Mouse (Mus musculus): ENCODE results near the gene Tjp1.

Gene Tjp1

GRCm38 (mm10) chr7:65527071-65528007, at the start of gene Tjp1:
Gene Tjp1, minus strand, starts transcription at chr7:65527781.
- peak; percentile 73 for ATAC-seq (ENCODE audit: insufficient number of reproducible peaks, low FRiP score, low TSS enrichment)

- peak; percentile 36; the same call in 1 of the 2 replicates for ATAC-seq (ENCODE audit: insufficient number of reproducible peaks, low FRiP score, low TSS enrichment)
Measured at GRCm38 (mm10) chr7:65577118-65577517, 49.5 kb upstream of the Tjp1 start.

- no peak for ATAC-seq (ENCODE audit: insufficient number of reproducible peaks, low FRiP score, low TSS enrichment)
Measured at GRCm38 (mm10) chr7:65572731-65573130, 45.1 kb upstream of the Tjp1 start.

GRCm38 (mm10) chr7:65570691-65571090, 43.1 kb upstream of the Tjp1 start:
- no peak for ATAC-seq (ENCODE audit: insufficient number of reproducible peaks, low FRiP score, low TSS enrichment)

GRCm38 (mm10) chr7:65555996-65556395, 28.4 kb upstream of the Tjp1 start:
- no peak for ATAC-seq (ENCODE audit: insufficient number of reproducible peaks, low FRiP score, low TSS enrichment)

DNA sequence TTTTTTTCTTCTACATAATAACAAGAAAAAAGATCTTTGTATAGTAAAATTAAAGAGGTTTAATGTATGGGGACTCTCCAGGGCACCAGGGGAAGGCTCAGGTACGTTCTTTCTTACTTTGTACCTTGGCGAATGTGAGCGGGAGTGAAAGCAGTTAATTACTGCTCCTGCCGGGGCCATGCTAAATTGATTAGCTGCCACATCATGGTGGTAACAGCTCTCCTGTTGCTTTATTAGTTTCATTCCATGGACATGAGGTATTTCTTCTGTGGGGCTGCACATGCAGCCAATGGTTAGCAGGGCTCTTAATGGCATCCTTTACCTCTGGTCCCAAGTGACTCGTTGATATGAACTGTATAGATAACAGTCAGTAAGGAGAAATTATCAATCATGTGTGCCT, 18.2 kb upstream of the Tjp1 start:
- ATAC-seq (ENCODE audit: insufficient number of reproducible peaks, low FRiP score, low TSS enrichment): no peak

GRCm38 (mm10) chr7:65532689-65533088, 5.1 kb upstream of the Tjp1 start:
- no peak for ATAC-seq (ENCODE audit: insufficient number of reproducible peaks, low FRiP score, low TSS enrichment)

DNA sequence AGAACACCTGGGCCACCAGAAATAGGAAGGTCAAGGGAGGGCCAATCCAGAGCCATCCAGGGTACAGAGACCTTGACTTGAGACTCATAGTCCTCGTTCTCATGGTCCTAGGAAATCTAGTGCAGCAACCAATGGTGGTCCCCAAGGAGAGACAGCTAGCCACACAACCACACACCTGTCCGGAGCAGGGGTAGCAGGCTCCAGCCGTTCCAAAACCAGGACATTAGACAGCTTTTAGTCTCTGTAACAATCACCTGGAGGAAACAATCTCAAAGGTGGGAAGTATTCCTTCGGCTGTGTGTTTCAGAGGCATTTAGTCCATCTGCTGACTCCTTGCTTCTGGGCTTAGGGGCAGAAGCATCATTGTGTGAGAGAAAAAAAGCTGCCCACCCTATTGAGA, 4.5 kb downstream of the Tjp1 start:
- no peak for ATAC-seq (ENCODE audit: insufficient number of reproducible peaks, low FRiP score, low TSS enrichment)

- no peak for ATAC-seq (ENCODE audit: insufficient number of reproducible peaks, low FRiP score, low TSS enrichment)
Measured at GRCm38 (mm10) chr7:65522490-65522889, 5.1 kb downstream of the Tjp1 start.

DNA sequence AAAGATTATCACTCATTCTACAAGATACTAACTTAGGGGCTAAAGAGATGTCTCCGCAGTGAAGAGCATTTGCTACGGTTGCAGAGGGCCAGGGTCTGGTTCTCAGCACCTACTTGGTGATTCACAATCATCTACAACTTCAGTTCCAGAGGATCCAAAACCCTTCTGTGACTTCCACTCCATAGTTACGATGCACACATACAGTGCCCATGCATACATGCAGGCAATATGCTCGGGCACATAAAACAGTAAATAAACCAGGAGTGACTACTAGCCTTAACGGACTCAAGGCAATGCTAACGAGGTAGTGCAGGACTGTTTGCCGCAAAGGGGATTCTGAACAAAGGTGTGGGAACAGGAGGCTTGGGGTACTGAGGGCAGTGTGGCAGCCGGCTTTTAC, 7.0 kb downstream of the Tjp1 start:
- ATAC-seq (ENCODE audit: insufficient number of reproducible peaks, low FRiP score, low TSS enrichment): no peak

GRCm38 (mm10) chr7:65519788-65520563, 7.6 kb downstream of the Tjp1 start:
- 0 out of 2 replicates have a peak, but pooled peaks have one; percentile 40 for ATAC-seq (ENCODE audit: insufficient number of reproducible peaks, low FRiP score, low TSS enrichment)

GRCm38 (mm10) chr7:65516903-65517302, 10.7 kb downstream of the Tjp1 start:
- ATAC-seq (ENCODE audit: insufficient number of reproducible peaks, low FRiP score, low TSS enrichment): no peak

DNA sequence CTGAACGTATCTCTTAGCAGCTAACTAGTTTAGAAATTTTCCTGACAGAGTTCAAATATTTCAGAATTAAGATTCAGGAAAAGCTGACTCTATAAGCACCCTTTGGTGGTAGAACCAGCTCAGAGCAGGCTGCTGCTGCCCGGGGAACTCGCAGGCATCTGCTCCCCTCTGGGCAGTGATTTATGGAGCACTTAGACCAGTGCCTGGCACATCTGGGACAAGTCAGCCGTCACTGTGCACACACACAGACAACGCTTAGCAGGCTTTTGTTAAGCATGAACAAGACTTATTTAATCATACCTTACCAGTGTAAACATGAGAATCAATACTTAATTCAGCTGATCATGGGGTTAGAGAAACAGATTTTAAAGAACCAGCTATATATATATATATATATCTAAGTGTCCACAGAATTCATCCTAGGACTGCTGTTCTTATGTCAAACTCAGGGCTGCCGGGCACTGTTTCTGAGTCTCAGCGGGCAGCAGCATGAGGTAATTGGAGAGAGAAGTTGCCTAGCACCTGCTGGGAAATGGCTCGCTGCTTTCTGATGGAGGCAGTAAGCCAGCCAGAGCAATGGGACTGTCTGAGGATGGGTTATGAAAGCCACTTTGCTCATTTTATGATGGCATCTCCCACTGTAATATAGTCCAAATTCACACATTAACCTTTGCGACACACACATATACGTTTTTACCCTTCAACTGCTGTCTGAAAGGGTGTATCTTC, 14.0 kb downstream of the Tjp1 start:
- no peak for ATAC-seq (ENCODE audit: insufficient number of reproducible peaks, low FRiP score, low TSS enrichment)

- peak; percentile 58; the same call in 1 of the 2 replicates for ATAC-seq (ENCODE audit: insufficient number of reproducible peaks, low FRiP score, low TSS enrichment)
Measured at GRCm38 (mm10) chr7:65509357-65509756, 18.2 kb downstream of the Tjp1 start.

- ATAC-seq (ENCODE audit: insufficient number of reproducible peaks, low FRiP score, low TSS enrichment): no peak
Measured at GRCm38 (mm10) chr7:65507341-65507740, 20.2 kb downstream of the Tjp1 start.

DNA sequence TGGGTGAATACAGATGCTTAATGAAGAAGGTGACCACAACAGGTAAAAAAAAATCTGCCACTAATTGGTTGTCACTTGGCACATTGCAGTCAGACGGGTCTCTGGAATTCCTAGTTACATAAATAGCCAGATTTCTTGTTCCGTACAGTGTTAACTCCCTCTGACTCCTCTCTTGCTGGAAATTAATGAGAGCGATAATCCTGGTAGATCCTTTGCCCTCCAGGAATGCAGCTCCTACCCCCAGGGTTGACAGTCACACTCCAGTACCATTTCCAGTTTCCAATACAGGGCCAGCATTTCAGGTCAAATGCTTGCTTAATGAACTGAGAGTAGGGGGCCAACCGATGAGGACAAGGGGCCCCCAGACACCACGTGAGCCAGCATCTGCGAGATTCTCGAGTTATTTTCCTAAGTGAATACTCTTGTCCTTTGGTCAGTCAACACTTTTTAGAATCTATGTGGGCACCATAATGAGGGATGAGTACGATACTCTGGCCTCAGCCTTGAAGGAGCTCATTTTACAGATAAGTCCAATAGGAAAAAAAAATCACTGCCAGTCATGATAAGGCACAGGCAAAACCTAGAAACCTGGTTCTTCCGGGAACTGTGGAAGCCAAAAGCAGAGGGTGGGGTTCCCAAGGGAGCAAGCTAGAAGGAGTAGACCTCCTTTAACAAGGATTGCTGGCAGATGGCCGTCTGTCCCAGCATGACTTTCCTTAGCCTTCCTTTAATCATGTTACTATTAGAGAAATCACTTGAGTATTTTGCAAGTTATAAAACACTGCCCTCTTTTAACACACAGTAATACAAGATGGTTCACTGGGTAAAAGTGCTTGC, 24.9 kb downstream of the Tjp1 start:
- no peak for ATAC-seq (ENCODE audit: insufficient number of reproducible peaks, low FRiP score, low TSS enrichment)

GRCm38 (mm10) chr7:65500746-65501145, 26.8 kb downstream of the Tjp1 start:
- ATAC-seq (ENCODE audit: insufficient number of reproducible peaks, low FRiP score, low TSS enrichment): no peak

DNA sequence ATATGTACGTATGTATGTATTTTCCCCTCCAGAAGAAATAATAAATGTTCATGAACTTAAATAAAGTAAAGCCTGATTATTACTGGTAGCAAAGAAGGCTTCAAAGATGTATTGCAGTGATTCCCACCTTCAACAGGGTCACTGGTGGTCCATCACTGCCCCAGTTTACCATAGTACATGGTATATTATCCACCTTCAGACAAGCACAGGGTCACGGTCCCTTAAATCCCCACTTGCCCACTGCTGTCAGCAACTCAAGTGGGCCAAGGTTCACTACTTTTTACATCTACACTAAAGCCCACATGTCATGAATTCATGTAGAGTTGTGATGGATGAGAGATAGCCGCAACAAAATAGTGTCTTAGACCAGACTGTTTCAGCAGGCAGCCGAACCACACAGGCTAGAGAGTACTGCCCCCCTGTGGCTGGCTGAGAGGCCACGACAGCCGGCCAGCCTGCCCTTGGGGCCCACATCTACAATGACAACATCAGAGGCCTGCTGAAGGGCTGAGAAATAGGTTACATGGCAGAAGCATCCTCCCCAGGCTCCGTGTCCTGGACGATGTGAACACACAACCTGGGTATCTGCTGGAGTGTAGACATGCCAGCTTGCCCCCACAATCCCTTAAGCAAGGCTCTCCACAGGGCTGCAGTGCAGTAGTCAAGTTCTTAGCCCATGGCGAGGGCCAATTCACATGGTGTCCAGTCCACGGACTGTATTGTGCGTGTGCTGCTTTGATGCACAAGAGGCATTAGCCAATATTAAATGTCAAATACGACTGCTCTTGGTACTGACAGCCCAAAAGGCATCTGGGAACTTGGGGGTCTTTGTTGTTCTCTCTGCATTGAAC, 29.6 kb downstream of the Tjp1 start:
- ATAC-seq (ENCODE audit: insufficient number of reproducible peaks, low FRiP score, low TSS enrichment): peak; percentile 64; the same call in 1 of the 2 replicates

DNA sequence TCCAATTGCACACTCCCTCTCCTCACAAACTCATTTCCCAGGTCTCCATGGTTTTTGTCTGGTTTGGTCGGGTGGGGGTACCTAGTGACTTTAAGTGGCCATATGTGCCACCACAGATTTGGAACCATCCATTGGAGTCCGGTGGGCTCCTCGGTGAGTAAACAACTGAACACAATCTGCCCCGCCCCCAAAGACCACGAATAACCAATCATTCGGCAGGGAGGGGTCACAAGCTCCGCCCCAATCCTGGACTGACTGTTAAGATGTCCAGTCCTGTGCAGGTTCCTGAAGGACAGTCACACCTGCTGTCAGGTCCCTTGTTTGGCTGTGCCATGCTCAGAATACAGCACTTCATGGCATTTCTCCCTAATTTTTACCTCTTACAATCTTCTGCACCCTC, 37.1 kb downstream of the Tjp1 start:
- ATAC-seq (ENCODE audit: insufficient number of reproducible peaks, low FRiP score, low TSS enrichment): no peak

Data from cerebellum, adult (tissue).